Mouse (Mus musculus): Measurements from ENCODE around the gene Gstt2. TPM values are rescaled to one million over a fixed set of nuclear protein-coding genes. Genes with fewer than 3 reads are reported as not detected.
A peak's percentile ranks its signal among the peaks of the same experiment; 100 is the strongest.
"Not testable (repeated sequence)": the region's sequence is repeated elsewhere in the genome, so short reads cannot be mapped to it uniquely, and the experiment has no call there.

Gene Gstt2
- polyA plus RNA-seq, 1 experiment from 2014 or later = 7.2 TPM

GRCm38 (mm10) chr10:75851681-75852080, 14.5 kb upstream of the Gstt2 start:
- no peak overlapping the region for H3K4me2 ChIP-seq (ENCODE audit: low read depth)
- peaks cover 3% of the 10 kb centered on the region for H3K4me1 ChIP-seq (ENCODE audit: control insufficient read depth, insufficient read depth, low read length)
- WGBS = 33% methylated on average over 3 of the region's 3 CpGs
- no peak overlapping the region for H3K27ac ChIP-seq (ENCODE audit: low read depth, low read length)
- H3K27me3 ChIP-seq (ENCODE audit: control insufficient read depth, insufficient read depth, low read length) = no peaks in the 10 kb centered on the region
- DNase-seq (ENCODE audit: low spot score) (no peak), ATAC-seq (ENCODE audit: insufficient read depth, low FRiP score, low TSS enrichment) (no peak)
- H3K9me3 ChIP-seq (ENCODE audit: control insufficient read depth, low read length) = no peaks in the 10 kb centered on the region
- H3K36me3 ChIP-seq (ENCODE audit: control insufficient read depth, insufficient read depth, low read length) = no peaks in the 10 kb centered on the region; the same call in 1 of the 2 replicates
- no peak overlapping the region for H3K9ac ChIP-seq (ENCODE audit: low read length)
- no peak overlapping the region for H3K4me3 ChIP-seq (ENCODE audit: low read depth, low read length)

DNA sequence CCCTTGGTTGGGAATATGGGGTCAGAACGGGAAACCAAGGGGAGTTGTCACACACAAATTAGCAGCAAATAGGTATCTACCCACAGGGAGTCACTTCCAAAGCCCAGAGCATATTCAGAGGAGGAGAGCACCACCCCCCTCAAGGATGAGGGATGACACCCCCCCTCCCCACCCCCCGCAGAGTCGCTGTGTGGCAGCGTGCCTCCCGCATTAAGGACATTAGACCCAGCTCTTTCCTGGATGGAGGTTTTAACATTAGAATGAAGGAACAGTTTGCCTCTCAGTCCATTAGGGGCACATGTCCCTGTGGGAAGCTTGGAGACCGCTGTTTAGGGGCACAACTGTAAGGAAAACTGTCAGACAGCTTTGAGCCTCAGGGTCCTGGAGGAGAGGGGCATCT, 13.9 kb upstream of the Gstt2 start:
- no peaks in the 10 kb centered on the region for H3K9me3 ChIP-seq (ENCODE audit: control insufficient read depth, low read length)
- 5% methylated on average over 6 of the region's 6 CpGs for WGBS
- no peak overlapping the region for H3K9ac ChIP-seq (ENCODE audit: low read length)
- no peak overlapping the region for H3K4me3 ChIP-seq (ENCODE audit: low read depth, low read length)
- no peak overlapping the region for H3K4me2 ChIP-seq (ENCODE audit: low read depth)
- H3K4me1 ChIP-seq (ENCODE audit: control insufficient read depth, insufficient read depth, low read length) = peaks cover 3% of the 10 kb centered on the region
- H3K27me3 ChIP-seq (ENCODE audit: control insufficient read depth, insufficient read depth, low read length) = no peaks in the 10 kb centered on the region
- no peaks in the 10 kb centered on the region for H3K36me3 ChIP-seq (ENCODE audit: control insufficient read depth, insufficient read depth, low read length)
- ATAC-seq (ENCODE audit: insufficient read depth, low FRiP score, low TSS enrichment) (no peak), DNase-seq (ENCODE audit: low spot score) (peak; percentile 24)
- H3K27ac ChIP-seq (ENCODE audit: low read depth, low read length) = no peak overlapping the region

DNA sequence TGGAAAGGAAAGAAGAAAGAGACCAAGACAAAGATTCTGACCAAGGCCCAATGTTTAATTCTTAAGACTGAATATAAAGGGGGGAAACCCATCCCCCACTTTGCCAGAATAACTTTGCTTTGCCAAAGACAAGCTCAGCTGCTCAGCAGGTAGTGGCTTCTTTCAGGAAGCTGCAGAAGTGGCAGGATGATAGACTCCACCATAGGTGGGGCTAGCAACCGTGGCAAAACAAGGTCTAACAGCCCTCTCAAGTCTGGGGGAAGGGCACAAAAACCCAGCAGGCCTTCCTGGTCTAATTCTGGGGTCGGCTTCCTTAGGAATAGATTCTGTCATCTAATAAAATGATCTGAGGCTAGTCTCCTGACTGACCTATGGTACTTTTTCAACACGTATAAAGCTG, 11.2 kb upstream of the Gstt2 start:
- Histone ChIP-seq H3K4me3 (ENCODE audit: low read depth, low read length) (no peak overlapping the region), H3K27ac (ENCODE audit: low read depth, low read length) (no peak overlapping the region), H3K27me3 (ENCODE audit: control insufficient read depth, insufficient read depth, low read length) (no peaks in the 10 kb centered on the region), H3K36me3 (ENCODE audit: control insufficient read depth, insufficient read depth, low read length) (no peaks in the 10 kb centered on the region), H3K9me3 (ENCODE audit: control insufficient read depth, low read length) (no peaks in the 10 kb centered on the region), H3K4me1 (ENCODE audit: control insufficient read depth, insufficient read depth, low read length) (peaks cover 3% of the 10 kb centered on the region), H3K9ac (ENCODE audit: low read length) (no peak overlapping the region), H3K4me2 (ENCODE audit: low read depth) (no peak overlapping the region)
- ATAC-seq (ENCODE audit: insufficient read depth, low FRiP score, low TSS enrichment) (no peak), DNase-seq (ENCODE audit: low spot score) (no peak)
- 25% methylated on average over 3 of the region's 3 CpGs for WGBS

DNA sequence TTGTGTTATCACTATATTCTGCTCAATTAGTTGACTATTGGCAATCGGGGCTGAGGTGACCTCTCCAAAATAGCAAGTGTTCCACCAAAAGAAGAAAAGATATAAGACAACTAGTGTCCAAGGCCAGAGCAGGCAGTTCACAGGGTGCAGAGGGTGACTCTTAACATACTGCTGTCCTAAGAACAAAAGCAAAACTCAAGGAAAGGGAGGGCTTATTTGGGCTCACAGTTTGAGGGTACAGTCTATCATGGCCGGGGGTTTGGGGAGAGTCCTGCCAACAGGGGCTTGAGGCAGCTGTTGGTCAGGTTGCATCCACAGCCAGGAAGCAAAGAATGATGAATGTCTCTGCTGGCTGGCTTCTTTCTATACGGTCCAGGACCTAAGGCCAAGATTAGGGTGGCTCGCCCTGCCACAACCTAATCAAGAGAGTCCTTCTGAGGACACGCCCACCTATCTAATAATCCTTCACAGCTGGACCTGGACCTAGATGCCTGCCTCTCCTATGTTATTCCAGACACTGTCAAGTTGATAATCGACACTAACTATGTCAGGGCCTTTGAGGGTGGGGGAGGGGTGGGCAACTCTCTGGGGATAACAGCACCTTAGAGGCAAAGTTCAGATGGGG, 8.2 kb upstream of the Gstt2 start:
- no peaks in the 10 kb centered on the region for H3K4me1 ChIP-seq (ENCODE audit: control insufficient read depth, insufficient read depth, low read length)
- no peaks in the 10 kb centered on the region for H3K27me3 ChIP-seq (ENCODE audit: control insufficient read depth, insufficient read depth, low read length)
- no peaks in the 10 kb centered on the region for H3K9me3 ChIP-seq (ENCODE audit: control insufficient read depth, low read length)
- no peak overlapping the region for H3K4me3 ChIP-seq (ENCODE audit: low read depth, low read length)
- ATAC-seq (ENCODE audit: insufficient read depth, low FRiP score, low TSS enrichment) (no peak), DNase-seq (ENCODE audit: low spot score) (no peak)
- H3K9ac ChIP-seq (ENCODE audit: low read length) = no peak overlapping the region
- no peaks in the 10 kb centered on the region for H3K36me3 ChIP-seq (ENCODE audit: control insufficient read depth, insufficient read depth, low read length)
- no peak overlapping the region for H3K4me2 ChIP-seq (ENCODE audit: low read depth)
- H3K27ac ChIP-seq (ENCODE audit: low read depth, low read length) = no peak overlapping the region
- WGBS = 79% methylated on average over 6 of the region's 6 CpGs

DNA sequence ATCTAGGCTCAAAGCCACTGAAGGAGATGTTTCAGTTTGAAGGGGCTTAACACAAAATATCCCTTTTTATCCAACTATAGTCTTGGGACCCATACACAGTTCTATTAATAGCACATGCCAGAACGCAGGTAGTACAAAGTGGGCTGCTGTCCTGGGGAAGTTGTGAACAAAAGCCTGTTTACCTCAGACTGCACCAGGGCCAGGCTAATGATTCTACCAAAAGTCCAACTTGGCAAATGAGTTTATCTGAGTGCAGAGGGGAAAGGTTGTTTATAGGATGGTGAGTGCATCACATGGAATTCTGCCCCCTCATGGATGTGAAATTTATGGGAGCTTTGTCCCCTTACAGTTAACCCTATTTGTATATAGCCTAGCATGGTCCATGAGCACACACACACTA, 7.6 kb upstream of the Gstt2 start:
- no peak overlapping the region for H3K4me2 ChIP-seq (ENCODE audit: low read depth)
- DNase-seq (ENCODE audit: low spot score) = no peak
- H3K27ac ChIP-seq (ENCODE audit: low read depth, low read length) = no peak overlapping the region

GRCm38 (mm10) chr10:75843898-75844297, 6.7 kb upstream of the Gstt2 start:
- H3K27ac ChIP-seq (ENCODE audit: low read depth, low read length); H3K9ac ChIP-seq (ENCODE audit: low read length); H3K4me1 ChIP-seq (ENCODE audit: control insufficient read depth, insufficient read depth, low read length); H3K27me3 ChIP-seq (ENCODE audit: control insufficient read depth, insufficient read depth, low read length); H3K36me3 ChIP-seq (ENCODE audit: control insufficient read depth, insufficient read depth, low read length); H3K9me3 ChIP-seq (ENCODE audit: control insufficient read depth, low read length); DNase-seq (ENCODE audit: low spot score); ATAC-seq (ENCODE audit: insufficient read depth, low FRiP score, low TSS enrichment); H3K4me3 ChIP-seq (ENCODE audit: low read depth, low read length); H3K4me2 ChIP-seq (ENCODE audit: low read depth): not testable (repeated sequence)
- WGBS = 84% methylated on average over 6 of the region's 6 CpGs

More for the DNA sequence above, 7.6 kb upstream of the Gstt2 start:
- Histone ChIP-seq H3K36me3 (ENCODE audit: control insufficient read depth, insufficient read depth, low read length) (no peaks in the 10 kb centered on the region), H3K4me1 (ENCODE audit: control insufficient read depth, insufficient read depth, low read length) (no peaks in the 10 kb centered on the region), H3K4me3 (ENCODE audit: low read depth, low read length) (no peak overlapping the region), H3K9ac (ENCODE audit: low read length) (no peak overlapping the region), H3K9me3 (ENCODE audit: control insufficient read depth, low read length) (no peaks in the 10 kb centered on the region), H3K27me3 (ENCODE audit: control insufficient read depth, insufficient read depth, low read length) (no peaks in the 10 kb centered on the region)
- no peak for ATAC-seq (ENCODE audit: insufficient read depth, low FRiP score, low TSS enrichment)
- 93% methylated on average over 1 of the region's 1 CpGs for WGBS

- peaks cover 5% of the 10 kb centered on the region; the same call in 1 of the 2 replicates for H3K4me1 ChIP-seq (ENCODE audit: control insufficient read depth, insufficient read depth, low read length)
- H3K4me2 ChIP-seq (ENCODE audit: low read depth) = no peak overlapping the region
- no peaks in the 10 kb centered on the region for H3K9me3 ChIP-seq (ENCODE audit: control insufficient read depth, low read length)
- H3K27me3 ChIP-seq (ENCODE audit: control insufficient read depth, insufficient read depth, low read length) = peaks cover 2% of the 10 kb centered on the region; the same call in 1 of the 2 replicates
- H3K4me3 ChIP-seq (ENCODE audit: low read depth, low read length) = no peak overlapping the region
- no peak overlapping the region for H3K27ac ChIP-seq (ENCODE audit: low read depth, low read length)
- WGBS = 88% methylated on average over 10 of the region's 10 CpGs
- no peak overlapping the region for H3K9ac ChIP-seq (ENCODE audit: low read length)
- DNase-seq (ENCODE audit: low spot score) = no peak
- ATAC-seq (ENCODE audit: insufficient read depth, low FRiP score, low TSS enrichment) = no peak
- no peaks in the 10 kb centered on the region for H3K36me3 ChIP-seq (ENCODE audit: control insufficient read depth, insufficient read depth, low read length)
Observed at GRCm38 (mm10) chr10:75839092-75839491, 1.9 kb upstream of the Gstt2 start.

DNA sequence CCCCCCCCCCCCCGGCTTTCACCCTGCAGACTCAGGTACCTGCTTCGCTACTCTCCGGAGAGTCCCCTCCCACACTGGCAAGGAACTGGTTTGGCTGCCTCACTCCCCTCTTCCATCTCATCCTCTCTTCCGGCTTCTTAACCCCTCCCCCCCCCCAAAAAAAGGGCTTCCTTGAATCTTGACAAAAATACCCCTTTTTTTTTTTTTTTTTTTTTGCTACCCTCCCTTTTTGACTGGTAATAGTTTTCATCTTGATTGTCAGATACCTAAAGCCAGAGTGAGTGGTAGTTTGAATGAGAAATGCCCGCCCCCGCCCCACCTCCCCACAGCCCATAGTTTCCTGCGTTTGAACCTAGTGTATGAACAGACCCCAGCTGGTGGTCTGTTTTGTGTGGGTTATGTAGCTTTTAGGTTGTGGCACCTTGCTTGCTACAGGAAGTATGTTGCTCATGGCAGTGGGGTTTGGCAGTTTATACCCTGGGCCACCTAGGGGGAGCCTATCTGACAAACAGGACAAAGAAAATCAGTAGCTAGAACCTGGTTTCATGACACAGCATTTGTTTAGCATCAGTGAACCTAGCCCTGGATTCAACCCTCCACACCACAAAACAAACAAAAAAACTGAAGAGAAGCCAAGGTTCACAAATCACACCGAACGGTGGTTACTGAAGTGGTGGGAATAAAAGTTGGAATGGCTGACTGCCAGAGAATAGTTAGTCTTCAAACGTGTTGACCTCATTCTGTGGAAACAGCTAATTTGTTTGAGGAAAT, 1.3 kb downstream of the Gstt2 start:
- no peak overlapping the region for H3K4me3 ChIP-seq (ENCODE audit: low read depth, low read length)
- H3K9me3 ChIP-seq (ENCODE audit: control insufficient read depth, low read length) = no peaks in the 10 kb centered on the region
- peaks cover 8% of the 10 kb centered on the region; the same call in 1 of the 2 replicates for H3K4me1 ChIP-seq (ENCODE audit: control insufficient read depth, insufficient read depth, low read length)
- peaks cover 11% of the 10 kb centered on the region; the same call in 1 of the 2 replicates for H3K27me3 ChIP-seq (ENCODE audit: control insufficient read depth, insufficient read depth, low read length)
- no peak for ATAC-seq (ENCODE audit: insufficient read depth, low FRiP score, low TSS enrichment)
- H3K27ac ChIP-seq (ENCODE audit: low read depth, low read length) = no peak overlapping the region
- peak overlapping the region; percentile 28; the same call in 1 of the 2 replicates for H3K4me2 ChIP-seq (ENCODE audit: low read depth)
- whole genome bisulfite sequencing = 31% methylated on average over 9 of the region's 10 CpGs
- DNase-seq (ENCODE audit: low spot score) = no peak
- no peak overlapping the region for H3K9ac ChIP-seq (ENCODE audit: low read length)
- no peaks in the 10 kb centered on the region for H3K36me3 ChIP-seq (ENCODE audit: control insufficient read depth, insufficient read depth, low read length)

DNA sequence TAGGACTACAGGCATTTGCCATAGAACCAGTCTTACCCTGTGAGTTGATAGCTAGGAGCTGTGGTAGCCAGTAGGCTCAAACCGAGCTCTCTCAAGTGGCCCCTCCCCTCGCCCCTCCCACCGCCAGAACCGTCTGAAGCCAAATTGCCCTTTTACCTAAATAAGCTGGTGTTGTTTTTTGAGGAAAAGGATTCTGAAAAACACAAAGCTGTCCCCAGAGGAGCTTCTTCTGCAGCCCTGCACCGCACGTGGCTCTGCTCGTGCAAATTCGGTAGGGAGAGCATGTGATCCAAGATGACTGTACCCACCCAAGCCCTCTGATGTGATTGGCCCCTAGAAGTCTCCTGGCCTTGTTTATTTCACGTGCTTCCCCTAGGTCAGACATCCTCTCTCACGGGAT, 1.9 kb downstream of the Gstt2 start:
- H3K4me1 ChIP-seq (ENCODE audit: control insufficient read depth, insufficient read depth, low read length) = peaks cover 8% of the 10 kb centered on the region; the same call in 1 of the 2 replicates
- H3K9me3 ChIP-seq (ENCODE audit: control insufficient read depth, low read length) = no peaks in the 10 kb centered on the region
- H3K4me2 ChIP-seq (ENCODE audit: low read depth) = peak overlapping the region; percentile 28
- no peak overlapping the region for H3K27ac ChIP-seq (ENCODE audit: low read depth, low read length)
- no peak overlapping the region for H3K9ac ChIP-seq (ENCODE audit: low read length)
- H3K4me3 ChIP-seq (ENCODE audit: low read depth, low read length) = no peak overlapping the region
- H3K27me3 ChIP-seq (ENCODE audit: control insufficient read depth, insufficient read depth, low read length) = peaks cover 11% of the 10 kb centered on the region; the same call in 1 of the 2 replicates
- no peaks in the 10 kb centered on the region for H3K36me3 ChIP-seq (ENCODE audit: control insufficient read depth, insufficient read depth, low read length)
- peak; percentile 43 for DNase-seq (ENCODE audit: low spot score)
- no peak for ATAC-seq (ENCODE audit: insufficient read depth, low FRiP score, low TSS enrichment)
- WGBS = 1% methylated on average over 10 of the region's 10 CpGs

All from neural tube, embryonic 11.5 days (tissue).